Mouse (Mus musculus) regulatory T cell (primary cell): Measurements from ENCODE around the gene Dnah5.
"Not testable (repeated sequence)": the region's sequence is repeated elsewhere in the genome, so short reads cannot be mapped to it uniquely, and the experiment has no call there.

ENCODE experiments used
- in situ Hi-C: fragments of 300-600 bp; cut with MboI, MseI; formaldehyde crosslinking; loops from one replicate; pipeline ENCODE4 v1.15.1; 2025; ENCODE audit warnings: high pct_unique_total_duplicates

The Dnah5 gene

GRCm38 (mm10) chr15:28299438-28299837 lies 95.9 kb downstream of the Dnah5 start:
- in situ Hi-C loops = no loop called here

GRCm38 (mm10) chr15:28307131-28307530 lies 103.6 kb downstream of the Dnah5 start:
- in situ Hi-C loops = no loop called here

- in situ Hi-C loops = no loop called here
Measured at GRCm38 (mm10) chr15:28307884-28308283, 104.3 kb downstream of the Dnah5 start.

GRCm38 (mm10) chr15:28310516-28310915 lies 107.0 kb downstream of the Dnah5 start:
- in situ Hi-C loops = loop anchor here (5.0 kb wide), 1 partner anchor 68 kb away; no protein-coding TSS in a partner anchor

GRCm38 (mm10) chr15:28313451-28313850 lies 109.9 kb downstream of the Dnah5 start:
- in situ Hi-C loops = loop anchor here (5.0 kb wide), 1 partner anchor 71 kb away; no protein-coding TSS in a partner anchor

- in situ Hi-C loops = no loop called here
Measured at GRCm38 (mm10) chr15:28315812-28316528, 112.4 kb downstream of the Dnah5 start.

- in situ Hi-C loops = no loop called here
Measured at GRCm38 (mm10) chr15:28322533-28322932, 119.0 kb downstream of the Dnah5 start.

GRCm38 (mm10) chr15:28326985-28327384 lies 123.4 kb downstream of the Dnah5 start:
- in situ Hi-C loops = no loop called here

GRCm38 (mm10) chr15:28327441-28327840 lies 123.9 kb downstream of the Dnah5 start:
- in situ Hi-C loops = no loop called here

GRCm38 (mm10) chr15:28341151-28341550 lies 137.6 kb downstream of the Dnah5 start:
- in situ Hi-C loops = no loop called here

GRCm38 (mm10) chr15:28367561-28367960 lies 164.0 kb downstream of the Dnah5 start:
- in situ Hi-C loops = no loop called here

GRCm38 (mm10) chr15:28370431-28370830 lies 166.9 kb downstream of the Dnah5 start:
- in situ Hi-C loops = no loop called here

- in situ Hi-C loops = no loop called here
Measured at GRCm38 (mm10) chr15:28371506-28371905, 168.0 kb downstream of the Dnah5 start.

GRCm38 (mm10) chr15:28374394-28374793 lies 170.8 kb downstream of the Dnah5 start:
- in situ Hi-C loops = no loop called here

- in situ Hi-C loops = no loop called here
Measured at GRCm38 (mm10) chr15:28380909-28381308, 177.4 kb downstream of the Dnah5 start.

- in situ Hi-C loops = not testable (repeated sequence)
Measured at GRCm38 (mm10) chr15:28393723-28394122, 190.2 kb downstream of the Dnah5 start.

- in situ Hi-C loops = no loop called here
Measured at GRCm38 (mm10) chr15:28395481-28395880, 191.9 kb downstream of the Dnah5 start.

- in situ Hi-C loops = no loop called here
Measured at GRCm38 (mm10) chr15:28398472-28398871, 194.9 kb downstream of the Dnah5 start.

GRCm38 (mm10) chr15:28399258-28399657 lies 195.7 kb downstream of the Dnah5 start:
- in situ Hi-C loops = no loop called here

GRCm38 (mm10) chr15:28404630-28405029 lies 201.1 kb downstream of the Dnah5 start:
- in situ Hi-C loops = no loop called here

- in situ Hi-C loops = no loop called here
Measured at GRCm38 (mm10) chr15:28405136-28405535, 201.6 kb downstream of the Dnah5 start.

GRCm38 (mm10) chr15:28439702-28440101 lies 236.2 kb downstream of the Dnah5 start:
- in situ Hi-C loops = no loop called here

- in situ Hi-C loops = no loop called here
Measured at GRCm38 (mm10) chr15:28444494-28444893, 240.9 kb downstream of the Dnah5 start.
